Mouse (Mus musculus) embryo, embryonic 10.5 days (tissue): Measurements from ENCODE around the gene Tmem50a.
A peak's percentile ranks its signal among the peaks of the same experiment; 100 is the strongest.
"Not testable (repeated sequence)": the region's sequence is repeated elsewhere in the genome, so short reads cannot be mapped to it uniquely, and the experiment has no call there.

Experiments
- DNase-seq: peaks from one replicate; pipeline ENCODE4 v3.0.0-alpha.2; 2015; ENCODE audit warnings: low spot score

Gene Tmem50a

DNA sequence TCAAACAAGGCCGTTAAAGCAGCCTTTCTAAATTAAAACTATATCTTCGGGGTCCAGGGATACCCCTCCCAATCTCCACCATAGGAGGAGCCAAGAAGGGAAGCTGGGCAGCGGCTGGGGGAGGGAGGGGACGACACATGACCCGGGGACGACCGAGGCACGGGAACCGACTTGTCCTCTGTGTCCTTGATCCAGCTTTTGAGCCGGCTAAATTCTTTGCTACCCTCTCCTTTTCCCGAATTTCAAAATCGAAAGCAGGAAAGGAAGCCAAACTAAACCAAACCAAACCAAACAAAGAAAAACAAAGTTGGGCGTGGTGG lies 8.1 kb upstream of the Tmem50a start:
- DNase-seq = peak; percentile 85

DNA sequence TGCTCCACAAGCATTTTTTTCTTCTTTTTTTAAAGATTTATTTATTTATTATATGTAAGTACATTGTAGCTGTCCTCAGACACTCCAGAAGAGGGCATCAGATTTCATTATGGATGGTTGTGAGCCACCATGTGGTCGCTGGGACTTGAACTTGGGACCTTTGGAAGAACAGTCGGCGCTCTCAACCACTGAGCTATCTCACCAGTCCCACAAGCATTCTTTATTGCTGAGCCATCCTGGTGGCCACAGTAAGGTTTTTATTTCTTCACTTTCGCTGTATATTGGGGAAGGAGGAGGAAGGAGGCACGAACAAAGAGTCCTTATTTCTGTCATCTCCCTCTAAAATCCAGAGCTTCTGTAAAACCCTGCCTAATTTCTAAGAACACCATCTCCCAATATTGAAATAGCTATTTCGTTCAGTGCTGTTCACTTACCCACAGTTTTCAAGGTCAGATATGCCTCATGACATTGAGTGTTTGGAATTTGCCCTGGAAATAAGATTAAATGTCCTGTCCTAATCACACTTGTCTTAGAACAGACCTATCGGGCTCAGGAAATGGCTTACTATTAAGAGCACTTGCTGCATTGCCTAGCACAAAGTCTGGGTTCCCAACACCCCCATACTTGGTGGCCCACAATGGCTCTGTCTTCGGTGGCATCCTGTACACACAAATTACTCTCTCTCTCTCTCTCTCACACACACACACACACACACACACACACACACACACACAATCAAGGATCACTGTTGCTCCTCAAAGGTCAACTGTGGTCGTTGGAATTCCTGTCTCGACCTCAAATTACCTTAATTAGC lies 7.5 kb upstream of the Tmem50a start:
- no peak for DNase-seq

DNA sequence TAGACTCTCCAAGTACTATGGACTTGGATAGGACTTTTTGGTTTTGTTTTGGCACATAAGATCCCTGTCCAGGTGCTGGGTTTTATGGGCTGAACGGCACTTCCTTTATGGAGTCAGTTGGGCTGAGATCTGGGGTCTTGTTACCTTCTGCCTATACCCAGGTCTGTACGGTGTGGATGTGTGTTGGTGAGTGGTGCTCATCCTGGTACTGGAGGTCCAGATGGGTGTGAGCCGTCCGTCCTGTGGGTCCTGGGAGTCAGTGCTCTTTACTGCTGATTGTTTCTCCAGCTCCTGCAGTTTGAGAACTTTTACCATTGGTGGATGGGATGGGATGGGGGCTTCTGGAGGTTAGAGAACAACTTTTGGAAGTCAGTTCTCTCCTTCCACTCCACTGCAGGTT lies 6.9 kb upstream of the Tmem50a start:
- DNase-seq = no peak

DNA sequence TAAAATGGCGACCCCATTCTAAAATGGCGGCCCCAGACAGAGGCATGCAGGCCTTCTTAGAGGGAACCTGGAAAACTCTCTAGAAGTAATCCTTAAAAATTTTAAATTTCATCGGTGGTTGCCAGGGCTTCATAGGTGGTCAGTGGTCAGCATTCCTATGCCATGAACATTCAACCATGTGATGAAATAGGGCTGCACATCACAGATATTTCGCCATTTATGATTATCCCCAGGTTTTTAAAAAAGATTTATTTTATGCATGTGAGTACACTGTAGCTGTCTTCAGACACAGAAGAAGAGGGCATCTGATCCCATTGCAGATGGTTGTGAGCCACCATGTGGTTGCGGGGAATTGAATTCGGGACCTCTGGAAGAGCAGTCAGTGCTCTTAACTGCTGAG lies 5.8 kb upstream of the Tmem50a start:
- DNase-seq = no peak

- no peak for DNase-seq
Observed at GRCm38 (mm10) chr4:134919733-134920540, 5.1 kb upstream of the Tmem50a start.

DNA sequence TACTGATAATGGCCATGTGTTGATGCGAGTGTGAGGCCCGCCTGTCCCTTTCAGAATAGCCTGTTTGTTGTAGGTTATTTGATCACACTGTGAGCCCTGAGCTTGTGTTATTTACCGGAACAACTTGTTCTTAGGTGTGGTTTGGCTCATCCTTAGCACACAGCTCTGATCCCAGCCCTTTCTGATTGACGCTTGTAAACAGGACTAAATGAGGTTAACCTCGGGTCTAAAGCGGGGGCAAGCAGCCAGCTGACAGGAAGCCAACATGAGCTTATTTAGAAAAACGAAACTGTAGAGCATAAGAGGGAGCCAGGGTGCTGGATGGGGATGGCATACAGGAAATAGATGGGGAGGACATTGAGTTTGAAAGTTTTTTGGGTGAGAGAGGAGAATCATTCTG lies 3.6 kb upstream of the Tmem50a start:
- no peak for DNase-seq

GRCm38 (mm10) chr4:134917194-134917593 lies 2.4 kb upstream of the Tmem50a start:
- no peak for DNase-seq

GRCm38 (mm10) chr4:134915223-134916050 lies 613 bp upstream of the Tmem50a start:
- no peak for DNase-seq

DNA sequence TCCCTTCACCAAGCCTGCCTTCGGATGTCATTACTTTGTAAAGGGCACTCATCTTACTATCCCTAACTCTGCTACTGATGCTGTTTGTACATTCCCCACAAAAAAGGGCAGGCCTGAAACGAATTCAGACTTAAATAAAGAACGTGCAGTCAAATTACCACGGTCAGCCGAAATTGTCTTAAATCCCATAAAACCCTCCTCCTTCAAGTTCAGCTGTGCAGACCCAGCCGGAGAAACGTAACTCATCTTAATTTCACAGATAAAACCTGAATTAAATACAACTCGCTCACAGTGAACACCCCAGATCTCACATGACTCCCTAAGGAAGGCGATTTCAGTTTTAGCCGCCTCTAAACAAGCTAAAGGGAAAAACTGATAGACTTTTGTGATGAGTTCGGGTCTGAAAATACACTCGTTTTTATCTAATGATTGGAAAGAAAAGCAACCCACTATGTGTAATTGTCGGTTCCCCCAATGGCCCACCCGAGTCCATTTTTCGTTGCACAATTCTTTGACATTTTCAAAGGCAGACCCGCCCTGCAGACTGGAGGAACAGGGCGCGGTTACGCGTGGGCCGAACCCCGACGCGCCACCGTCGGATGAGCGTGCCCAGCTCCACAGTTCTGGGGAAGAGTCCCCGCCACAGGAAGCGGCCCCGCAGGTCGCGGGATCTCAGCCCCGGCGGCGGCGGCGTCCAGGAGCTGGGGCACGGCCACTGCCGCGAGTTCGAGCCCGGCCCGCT lies 531 bp downstream of the Tmem50a start:
- DNase-seq = peak; percentile 30

DNA sequence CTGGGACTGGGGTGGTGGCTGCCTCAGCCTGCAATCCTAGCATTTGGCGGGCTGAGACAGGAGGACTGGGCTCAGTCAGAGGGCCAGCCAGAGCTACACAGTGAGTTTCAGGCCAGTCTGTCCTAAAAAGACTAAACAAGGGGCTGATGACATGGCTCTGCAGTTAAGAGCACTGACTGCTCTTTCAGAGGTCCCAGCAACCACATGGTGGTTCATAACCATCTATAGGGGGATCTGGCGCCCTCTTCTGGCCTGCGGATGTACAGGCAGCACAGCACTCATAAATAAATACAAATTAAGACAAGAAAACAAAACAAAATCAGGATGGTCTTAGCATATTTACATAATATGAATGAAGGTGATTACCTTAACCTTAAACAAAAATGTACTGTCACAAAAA lies 1.4 kb downstream of the Tmem50a start:
- DNase-seq = peak; percentile 84

GRCm38 (mm10) chr4:134911406-134911805 lies 3.4 kb downstream of the Tmem50a start:
- not testable (repeated sequence) for DNase-seq

DNA sequence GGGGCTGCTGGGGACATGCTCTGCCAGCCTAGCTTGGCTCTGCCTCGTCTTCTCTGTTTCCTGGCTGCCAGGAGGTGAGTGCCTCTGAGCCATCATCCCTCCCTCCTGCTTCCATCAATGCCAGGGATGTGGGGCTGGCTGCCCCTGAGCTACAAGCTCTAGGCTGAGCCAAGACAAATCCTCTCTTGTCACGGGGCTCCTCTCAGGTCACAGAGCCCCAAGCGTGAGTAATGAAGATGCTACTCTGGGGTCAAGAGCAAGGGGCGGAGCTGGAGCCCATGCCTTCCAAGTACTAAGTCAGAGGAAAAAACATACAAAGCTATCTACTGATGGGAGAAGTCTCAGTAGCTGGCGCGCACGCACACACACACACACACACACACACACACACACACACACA lies 11.8 kb downstream of the Tmem50a start:
- DNase-seq = no peak

- DNase-seq = no peak
Observed at GRCm38 (mm10) chr4:134901126-134901525, 13.7 kb downstream of the Tmem50a start.

DNA sequence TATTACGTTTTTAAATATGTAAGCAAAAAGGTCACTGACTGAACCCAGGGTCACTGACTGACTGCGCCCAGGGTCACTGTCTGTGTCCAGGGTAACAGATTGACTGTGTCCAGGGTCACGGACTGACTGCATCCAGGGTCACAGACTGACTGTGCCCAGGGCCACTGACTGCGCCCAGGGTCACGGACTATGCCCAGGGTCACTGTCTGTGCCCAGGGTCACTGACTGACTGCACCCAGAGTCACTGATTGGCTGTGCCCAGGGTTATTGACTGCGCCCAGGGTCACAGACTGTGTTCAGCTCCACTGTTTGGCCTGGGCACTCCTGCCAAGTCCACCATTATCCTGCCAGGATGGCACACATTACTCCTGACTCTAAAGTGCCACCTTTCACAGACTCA lies 17.6 kb downstream of the Tmem50a start:
- DNase-seq = no peak

GRCm38 (mm10) chr4:134892096-134892495 lies 22.7 kb downstream of the Tmem50a start:
- no peak for DNase-seq

GRCm38 (mm10) chr4:134884364-134884763 lies 30.5 kb downstream of the Tmem50a start:
- DNase-seq = no peak

DNA sequence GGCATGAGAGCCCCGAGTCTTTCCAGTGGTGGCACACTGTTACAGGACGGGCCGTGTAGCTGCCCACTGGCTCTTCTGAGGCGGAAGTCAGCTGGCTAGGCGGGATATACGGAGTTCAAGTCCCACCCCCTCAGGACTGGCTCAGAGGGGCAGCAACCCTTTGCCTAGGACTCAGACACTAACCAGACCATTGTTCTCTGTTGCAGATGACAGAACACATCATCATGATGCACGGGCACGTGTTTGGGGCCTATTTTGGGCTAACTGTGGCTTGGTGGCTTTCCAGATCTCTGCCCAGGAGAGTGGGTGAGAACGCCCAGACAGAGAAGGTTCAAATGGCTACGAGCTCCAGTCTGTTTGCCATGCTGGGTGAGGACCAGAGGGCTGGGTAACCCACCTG lies 31.0 kb downstream of the Tmem50a start:
- no peak for DNase-seq

DNA sequence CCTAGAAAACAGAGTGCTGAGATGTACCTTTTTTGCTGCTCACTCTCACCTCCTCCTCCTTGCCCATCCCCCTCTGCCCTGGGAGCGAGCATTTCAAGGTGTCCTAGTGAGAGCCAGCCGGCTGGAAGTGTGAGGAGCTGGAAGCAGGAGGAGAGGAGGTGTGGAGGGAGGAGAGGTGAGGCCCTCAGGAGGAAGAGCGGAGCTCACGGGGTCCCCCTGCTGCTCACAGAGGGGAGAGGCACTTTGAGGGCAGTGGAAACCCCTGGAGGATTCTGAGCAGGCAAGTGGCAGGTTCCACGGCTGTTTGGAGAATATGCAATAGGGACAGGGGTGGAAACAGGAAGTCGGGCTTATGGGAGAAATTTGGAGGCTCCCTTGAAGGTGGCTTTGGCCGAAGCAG lies 31.6 kb downstream of the Tmem50a start:
- peak; percentile 69 for DNase-seq

DNA sequence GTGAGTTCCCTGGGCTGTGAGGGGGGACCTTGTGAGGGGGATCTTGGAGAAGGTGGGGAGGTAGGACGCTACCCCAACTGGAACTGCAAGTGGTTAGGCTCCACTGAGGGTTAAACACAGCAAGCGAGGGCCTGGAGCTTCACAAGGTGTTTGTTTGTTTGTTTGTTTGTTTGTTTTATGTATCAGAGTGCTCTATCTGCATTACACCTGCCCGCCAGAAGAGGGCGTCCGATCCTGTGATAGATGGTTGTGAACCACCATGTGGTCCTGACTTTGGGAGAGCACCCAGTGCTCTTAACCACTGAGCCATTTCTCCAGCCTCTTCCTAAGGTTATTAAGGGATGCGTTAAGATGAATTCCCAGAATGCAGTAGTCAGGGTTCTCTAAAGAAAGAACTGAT lies 34.8 kb downstream of the Tmem50a start:
- no peak for DNase-seq

DNA sequence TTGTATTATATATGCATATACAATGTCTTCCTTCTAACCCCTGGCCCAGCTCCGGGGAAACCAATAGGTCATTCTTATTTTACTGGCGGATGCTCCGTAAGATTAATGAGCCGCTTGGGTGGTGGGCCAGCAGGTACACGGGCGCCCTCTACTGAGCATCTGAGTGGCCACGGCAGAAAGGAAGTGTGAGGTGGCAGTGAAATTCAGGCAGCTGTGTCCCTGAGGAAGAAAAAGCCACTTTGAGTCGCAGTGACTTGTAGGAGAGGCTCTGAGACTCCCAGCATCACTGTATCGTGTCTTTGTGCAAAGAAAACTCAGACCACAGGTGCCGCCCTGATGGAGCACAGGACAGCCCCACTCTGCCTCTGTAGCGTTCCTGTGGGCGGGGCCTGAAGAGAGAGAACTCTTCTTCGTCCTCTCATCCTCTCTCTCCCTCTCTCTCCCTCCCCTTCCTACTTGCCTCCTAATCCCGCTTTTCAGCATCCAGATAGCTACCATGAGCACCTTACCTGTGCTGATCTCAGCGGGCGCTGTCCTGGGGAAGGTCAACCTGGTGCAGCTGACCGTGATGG lies 35.3 kb downstream of the Tmem50a start:
- peak; percentile 87 for DNase-seq

GRCm38 (mm10) chr4:134876171-134876570 lies 38.7 kb downstream of the Tmem50a start:
- no peak for DNase-seq

GRCm38 (mm10) chr4:134871950-134872349 lies 42.9 kb downstream of the Tmem50a start:
- DNase-seq = no peak
